Mouse (Mus musculus) regulatory T cell (primary cell): ENCODE data around the gene Ogfr.

ENCODE experiments used
- in situ Hi-C: fragments of 300-600 bp; cut with MboI, MseI; formaldehyde crosslinking; loops from one replicate; pipeline ENCODE4 v1.15.1; 2025; ENCODE audit warnings: high pct_unique_total_duplicates

The Ogfr gene

GRCm38 (mm10) chr2:180589123-180589831 lies at the start of gene Ogfr:
Gene Ogfr, plus strand, starts transcription at chr2:180589245.
- in situ Hi-C loops = no loop called here

GRCm38 (mm10) chr2:180543675-180544074 lies 45.4 kb upstream of the Ogfr start:
- in situ Hi-C loops = no loop called here

- in situ Hi-C loops = no loop called here
These were observed 44.0 kb upstream of the Ogfr start for GRCm38 (mm10) chr2:180545046-180545445.

GRCm38 (mm10) chr2:180547384-180548106 lies 41.5 kb upstream of the Ogfr start:
- in situ Hi-C loops = no loop called here

GRCm38 (mm10) chr2:180552340-180552739 lies 36.7 kb upstream of the Ogfr start:
- in situ Hi-C loops = no loop called here

GRCm38 (mm10) chr2:180555219-180555618 lies 33.8 kb upstream of the Ogfr start:
- in situ Hi-C loops = no loop called here

GRCm38 (mm10) chr2:180556470-180556869 lies 32.6 kb upstream of the Ogfr start:
- in situ Hi-C loops = no loop called here

- in situ Hi-C loops = loop anchor here (5.0 kb wide), 1 partner anchor 88 kb away; no protein-coding TSS in a partner anchor
These were observed 28.8 kb upstream of the Ogfr start for GRCm38 (mm10) chr2:180560245-180560644.

- in situ Hi-C loops = loop anchor here (5.0 kb wide), 1 partner anchor 90 kb away; no protein-coding TSS in a partner anchor
These were observed 26.9 kb upstream of the Ogfr start for GRCm38 (mm10) chr2:180562146-180562545.

GRCm38 (mm10) chr2:180563296-180563695 lies 25.7 kb upstream of the Ogfr start:
- in situ Hi-C loops = loop anchor here (5.0 kb wide), 1 partner anchor 91 kb away; no protein-coding TSS in a partner anchor

- in situ Hi-C loops = loop anchor here (5.0 kb wide), 1 partner anchor 92 kb away; no protein-coding TSS in a partner anchor
These were observed 25.2 kb upstream of the Ogfr start for GRCm38 (mm10) chr2:180563841-180564240.

- in situ Hi-C loops = no loop called here
These were observed 22.7 kb upstream of the Ogfr start for GRCm38 (mm10) chr2:180566240-180566913.

GRCm38 (mm10) chr2:180569028-180569643 lies 19.9 kb upstream of the Ogfr start:
- in situ Hi-C loops = no loop called here

- in situ Hi-C loops = no loop called here
These were observed 12.6 kb upstream of the Ogfr start for GRCm38 (mm10) chr2:180576482-180576881.

GRCm38 (mm10) chr2:180578686-180579085 lies 10.4 kb upstream of the Ogfr start:
- in situ Hi-C loops = no loop called here

- in situ Hi-C loops = loop anchor here (5.0 kb wide), 2 partner anchors 161 to 309 kb away; partner anchors contain the start of gene Cables2
These were observed 8.0 kb upstream of the Ogfr start, which contains the start of gene Mrgbp for GRCm38 (mm10) chr2:180581002-180581401. Gene Mrgbp, plus strand, starts transcription at chr2:180581304.

GRCm38 (mm10) chr2:180582481-180583153 lies 6.4 kb upstream of the Ogfr start:
- in situ Hi-C loops = loop anchor here (5.0 kb wide), 2 partner anchors 160 to 310 kb away; partner anchors contain the start of gene Cables2

GRCm38 (mm10) chr2:180583154-180583507 lies 5.9 kb upstream of the Ogfr start:
- in situ Hi-C loops = loop anchor here (5.0 kb wide), 2 partner anchors 159 to 311 kb away; partner anchors contain the start of gene Cables2

GRCm38 (mm10) chr2:180588736-180589122 lies 316 bp upstream of the Ogfr start:
- in situ Hi-C loops = no loop called here

GRCm38 (mm10) chr2:180597490-180597889 lies 8.4 kb downstream of the Ogfr start, which contains the start of gene Col9a3:
Gene Col9a3, plus strand, starts transcription at chr2:180597790.
- in situ Hi-C loops = no loop called here
